Mouse (Mus musculus) erythroblast, embryonic 14.5 days (primary cell): ENCODE measurements around the gene Plekhm1.

Experiments used
- GATA1 ChIP-seq: IDR thresholded peaks from 2 replicates; pipeline ENCODE4 v1.6.1; 2012; ENCODE audit warnings: low read length, inconsistent platforms, mixed read lengths
- TAL1 ChIP-seq: IDR thresholded peaks from 3 replicates; pipeline ENCODE4 v1.6.1; 2012; ENCODE audit warnings: low read length, inconsistent platforms, mixed read lengths

DNA sequence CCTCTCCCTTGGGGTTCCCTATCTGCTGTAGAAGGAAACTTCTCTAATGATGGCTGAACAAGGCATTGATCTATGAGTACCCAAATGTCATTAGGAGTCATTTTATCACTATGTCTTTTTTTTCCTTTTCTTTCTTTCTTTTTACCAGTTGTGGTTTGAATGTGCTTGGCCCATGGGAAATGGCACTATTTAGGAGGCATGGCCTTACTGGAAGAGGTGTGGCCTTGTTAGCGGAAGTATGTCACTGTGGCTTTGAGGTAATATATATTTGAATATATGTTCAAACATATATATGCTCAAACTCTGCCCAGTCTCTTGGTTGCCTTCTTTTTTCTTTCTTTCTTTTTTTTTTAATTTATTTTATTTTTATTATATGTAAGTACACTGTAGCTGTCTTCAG lies 1.0 kb upstream of the Plekhm1 start:
- TF ChIP-seq TAL1 = no peak
- TF ChIP-seq GATA1 = no peak
